Mouse (Mus musculus) neural tube, embryonic 11.5 days (tissue): ENCODE results near the gene Slc22a23. TPM values are rescaled to one million over a fixed set of nuclear protein-coding genes. Genes with fewer than 3 reads are reported as not detected.
A peak's percentile ranks its signal among the peaks of the same experiment; 100 is the strongest.

Experiments
- ATAC-seq: fragments of 200-750 bp; cut with Nextera tagmentation; 2 replicates; pipeline ENCODE4 v1.8.0; 2017; ENCODE audit warnings: moderate number of reproducible peaks, mild to moderate bottlenecking, moderate TSS enrichment, moderate library complexity; ENCODE audit not compliant: insufficient read depth, low FRiP score, low TSS enrichment
- DNase-seq: peaks from one replicate; pipeline ENCODE4 v3.0.0-alpha.2; 2015; ENCODE audit warnings: low spot score
- H3K27ac ChIP-seq: fragments of 300-500 bp; sonication (generic); 2 replicates; pipeline ENCODE4 v1.5.1; 2014; ENCODE audit warnings: low read depth, mild to moderate bottlenecking, low read length
- H3K27me3 ChIP-seq: fragments of 300-500 bp; sonication (generic); 2 replicates; pipeline ENCODE4 v1.6.1; 2014; ENCODE audit warnings: mild to moderate bottlenecking, low read length, mixed read lengths; ENCODE audit not compliant: control insufficient read depth, insufficient read depth
- H3K36me3 ChIP-seq: fragments of 300-500 bp; sonication (generic); 2 replicates; pipeline ENCODE4 v1.6.1; 2014; ENCODE audit warnings: mild to moderate bottlenecking, low read length, moderate library complexity, mixed read lengths; ENCODE audit not compliant: control insufficient read depth, insufficient read depth
- H3K4me1 ChIP-seq: fragments of 300-500 bp; sonication (generic); 2 replicates; pipeline ENCODE4 v1.6.1; 2014; ENCODE audit warnings: low read length, mixed read lengths; ENCODE audit not compliant: control insufficient read depth, insufficient read depth
- H3K4me2 ChIP-seq: fragments of 300-500 bp; sonication (generic); 2 replicates; pipeline ENCODE4 v1.6.1; 2014; ENCODE audit warnings: low read depth, mild to moderate bottlenecking, moderate library complexity
- H3K4me3 ChIP-seq: fragments of 300-500 bp; sonication (generic); 2 replicates; pipeline ENCODE4 v1.5.1; 2014; ENCODE audit warnings: low read depth, low read length
- H3K9ac ChIP-seq: fragments of 300-500 bp; sonication (generic); 2 replicates; pipeline ENCODE4 v1.6.1; 2014; ENCODE audit warnings: mild to moderate bottlenecking, low read length
- H3K9me3 ChIP-seq: fragments of 300-500 bp; sonication (generic); 2 replicates; pipeline ENCODE4 v1.6.1; 2016; ENCODE audit warnings: low read length; ENCODE audit not compliant: control insufficient read depth
- WGBS: fragments of 180-500 bp; shearing (Covaris S2); extraction: QIAGEN DNeasy Blood & Tissue Kit; methylation state at CpG from one replicate; pipeline ENCODE4 v1.1.7; 2014; 5-methylcytosine and 5-hydroxymethylcytosine counted together
- polyA plus RNA-seq: library from polyadenylated mRNA; unstranded; fragments of >200 nt; fragmentation: Nextera tagmentation; extraction: Ambion mirVana; gene quantifications from 2 replicates; pipeline ENCODE4 v1.2.1, GENCODE M21; 2014

The Slc22a23 gene
- polyA plus RNA-seq, 1 experiment from 2014 or later, result 13.3 TPM

DNA sequence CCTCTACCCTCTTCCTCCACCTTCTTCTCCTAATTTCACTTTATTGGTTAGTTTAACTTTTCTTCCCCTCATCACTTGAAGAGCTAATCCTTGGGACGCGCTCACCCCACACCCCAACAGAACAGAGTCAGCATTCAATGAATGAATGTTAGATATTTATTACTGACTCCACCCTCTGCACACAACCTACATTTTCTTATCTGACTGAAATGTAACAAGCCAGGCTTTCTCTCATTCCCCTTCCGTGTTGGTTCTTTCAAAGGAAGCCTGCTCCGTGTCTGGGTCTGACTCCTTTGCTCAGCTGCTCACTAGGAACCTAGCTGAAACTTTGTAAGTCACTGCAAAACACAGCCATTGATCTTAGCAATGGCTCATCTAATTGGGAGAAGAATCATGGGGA, 1.8 kb upstream of the Slc22a23 start:
- ATAC-seq, result no peak
- H3K4me1 ChIP-seq, result peaks cover 10% of the 10 kb centered on the region

DNA sequence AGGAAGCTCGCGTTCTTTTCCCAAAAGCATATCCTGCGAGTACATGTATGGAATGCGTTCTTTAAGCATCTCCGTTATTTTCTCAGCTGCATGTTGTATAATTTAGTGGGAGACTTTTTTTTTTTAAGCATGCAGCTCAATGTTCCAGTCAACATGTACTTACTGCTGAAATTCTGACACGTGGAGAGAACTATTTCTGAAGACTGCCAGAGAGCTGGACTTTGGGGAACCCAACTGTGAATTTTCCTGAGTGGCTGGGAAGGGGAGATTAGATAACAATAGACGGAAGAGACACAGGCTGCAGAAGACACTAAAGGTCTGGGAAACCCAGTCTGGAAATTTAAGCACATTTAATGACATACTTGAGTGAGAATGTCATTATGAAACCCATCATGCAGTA, 1.3 kb upstream of the Slc22a23 start:
- DNase-seq (no peak), ATAC-seq (no peak)
- no peak overlapping the region for H3K9ac ChIP-seq
- no peaks in the 10 kb centered on the region for H3K36me3 ChIP-seq
- H3K27me3 ChIP-seq, result no peaks in the 10 kb centered on the region
- 56% methylated on average over 7 of the region's 7 CpGs for WGBS
- no peak overlapping the region; the same call in 1 of the 2 replicates for H3K4me2 ChIP-seq
- H3K27ac ChIP-seq, result no peak overlapping the region
- no peak overlapping the region for H3K4me3 ChIP-seq
- peaks cover 10% of the 10 kb centered on the region for H3K4me1 ChIP-seq
- H3K9me3 ChIP-seq, result no peaks in the 10 kb centered on the region

More for the DNA sequence above, 1.8 kb upstream of the Slc22a23 start:
- WGBS, result 71% methylated on average over 4 of the region's 4 CpGs
- Histone ChIP-seq H3K27me3 (no peaks in the 10 kb centered on the region), H3K27ac (no peak overlapping the region), H3K4me3 (no peak overlapping the region), H3K9me3 (no peaks in the 10 kb centered on the region), H3K9ac (no peak overlapping the region), H3K36me3 (no peaks in the 10 kb centered on the region), H3K4me2 (no peak overlapping the region)
- DNase-seq, result no peak

DNA sequence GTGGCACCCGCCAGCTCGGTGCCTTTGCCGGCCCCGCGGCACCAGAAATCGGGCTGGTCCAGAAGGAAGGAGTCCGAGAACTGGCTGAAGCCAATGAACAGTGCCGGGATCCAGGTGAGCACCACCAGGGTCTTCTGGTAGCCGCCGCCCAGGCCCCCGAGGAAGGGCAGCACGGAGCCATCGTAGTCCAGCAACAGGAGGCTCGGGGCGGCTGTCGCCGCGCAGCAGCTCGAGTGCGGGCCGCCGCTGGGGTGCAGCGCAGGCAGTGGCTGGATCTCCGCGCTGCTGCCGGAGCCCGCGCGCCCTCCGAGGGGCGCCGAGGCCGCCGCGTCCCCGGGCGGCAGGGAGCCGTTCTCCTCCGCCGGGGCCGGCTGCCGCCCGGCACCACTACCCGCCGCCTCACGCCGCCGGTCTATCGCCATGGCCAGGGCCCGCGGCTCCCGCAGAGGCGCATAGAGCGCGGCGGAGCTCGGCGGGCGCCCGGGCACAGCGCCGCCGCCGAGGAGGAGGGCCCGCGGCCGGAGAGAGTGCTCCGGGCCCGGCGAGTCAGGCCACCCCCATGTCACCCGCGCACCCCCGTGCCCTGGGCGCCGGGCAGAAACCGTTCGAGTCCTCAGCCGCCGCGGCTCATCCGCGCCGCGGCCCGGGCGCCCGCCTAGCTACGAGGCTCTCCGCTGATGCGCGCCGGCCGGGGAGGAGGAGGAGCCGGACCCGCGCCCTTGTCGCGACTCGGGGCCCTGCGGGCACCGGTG, 430 bp downstream of the Slc22a23 start:
- ATAC-seq (peak; percentile 52), DNase-seq (peak; percentile 64)
- H3K9me3 ChIP-seq, result no peaks in the 10 kb centered on the region
- WGBS, result under 1% methylated on average over 77 of the region's 101 CpGs
- peak overlapping the region; percentile 89 for H3K9ac ChIP-seq
- H3K27me3 ChIP-seq, result no peaks in the 10 kb centered on the region
- peak overlapping the region; percentile 60 for H3K27ac ChIP-seq
- peak overlapping the region; percentile 92 for H3K4me3 ChIP-seq
- no peaks in the 10 kb centered on the region for H3K36me3 ChIP-seq
- peaks cover 10% of the 10 kb centered on the region for H3K4me1 ChIP-seq
- peak overlapping the region; percentile 94 for H3K4me2 ChIP-seq

DNA sequence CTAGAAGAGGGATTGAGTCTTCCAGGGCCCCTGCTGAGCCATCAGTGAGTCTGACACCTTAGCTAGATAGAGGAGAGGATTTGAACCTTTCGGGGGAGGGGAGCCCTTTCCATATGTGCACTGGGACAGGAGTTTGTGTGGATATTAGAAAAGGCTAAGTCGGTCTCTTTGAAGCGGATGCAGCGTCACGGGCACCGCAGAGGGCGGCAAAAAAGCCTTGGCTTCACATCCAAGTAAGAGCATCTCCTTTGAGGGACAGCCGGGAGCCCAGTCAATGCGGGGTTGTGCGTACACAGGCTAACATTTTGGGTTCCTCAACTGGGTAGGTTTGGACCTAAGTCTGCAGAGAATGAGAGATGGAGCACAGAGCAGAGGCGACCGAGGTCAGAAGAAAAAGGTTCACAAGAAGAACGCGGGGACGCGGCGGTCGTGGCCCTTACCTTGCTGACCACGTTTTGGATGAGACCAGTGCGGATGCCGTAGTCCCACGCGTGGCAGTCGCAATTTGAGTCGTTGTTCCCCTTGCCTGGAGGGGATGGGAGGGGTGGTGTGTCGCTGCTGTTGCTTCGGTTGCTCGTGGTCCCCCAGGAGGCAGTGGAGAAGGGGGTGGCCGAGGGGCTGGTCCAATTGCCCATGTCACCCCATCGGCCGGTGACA, 1.1 kb downstream of the Slc22a23 start:
- ATAC-seq, result peak; percentile 8; the same call in 1 of the 2 replicates
- H3K4me3 ChIP-seq, result peak overlapping the region; percentile 92
- H3K4me2 ChIP-seq, result peak overlapping the region; percentile 94
- H3K27ac ChIP-seq, result no peak overlapping the region; the same call in 1 of the 2 replicates
- no peaks in the 10 kb centered on the region for H3K27me3 ChIP-seq
- 1% methylated on average over 31 of the region's 31 CpGs for WGBS
- H3K4me1 ChIP-seq, result peaks cover 10% of the 10 kb centered on the region
- H3K9me3 ChIP-seq, result no peaks in the 10 kb centered on the region
- peak overlapping the region; percentile 89 for H3K9ac ChIP-seq
- no peaks in the 10 kb centered on the region for H3K36me3 ChIP-seq
- peak; percentile 45 for DNase-seq

DNA sequence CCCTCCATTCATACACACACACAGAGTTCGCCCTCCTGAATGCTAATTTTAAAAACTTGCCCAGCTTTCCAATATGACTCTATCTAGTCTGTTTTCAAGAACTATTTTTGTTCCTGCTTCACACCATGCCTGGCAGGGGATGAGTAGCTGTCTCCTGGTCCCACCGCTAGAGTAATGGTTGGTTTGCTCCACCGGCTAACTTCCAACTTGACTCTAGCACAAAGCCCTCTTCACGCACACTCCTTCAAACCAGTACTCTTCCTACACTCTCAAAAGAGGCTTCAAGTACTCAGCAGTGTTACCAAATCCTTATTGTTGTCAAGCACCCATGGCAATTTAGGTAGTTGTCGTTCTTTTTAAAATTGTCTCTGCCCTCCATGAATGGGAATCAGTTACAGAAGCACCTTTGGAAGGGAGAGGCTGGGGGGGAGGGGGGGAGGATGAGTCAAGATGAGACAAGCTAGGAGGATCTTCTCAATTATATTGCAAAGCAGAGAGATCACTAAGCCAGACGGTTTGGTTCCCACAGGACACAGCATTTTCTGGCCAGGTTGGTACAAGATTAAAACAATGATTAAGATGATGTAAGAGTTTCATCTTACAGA, 2.6 kb downstream of the Slc22a23 start:
- H3K4me1 ChIP-seq, result peaks cover 10% of the 10 kb centered on the region
- H3K9ac ChIP-seq, result no peak overlapping the region; the same call in 1 of the 2 replicates
- DNase-seq, result no peak
- no peaks in the 10 kb centered on the region for H3K9me3 ChIP-seq
- 63% methylated on average over 6 of the region's 6 CpGs for WGBS
- no peak for ATAC-seq
- H3K27ac ChIP-seq, result no peak overlapping the region
- H3K36me3 ChIP-seq, result no peaks in the 10 kb centered on the region
- peak overlapping the region; percentile 94 for H3K4me2 ChIP-seq
- peak overlapping the region; percentile 92 for H3K4me3 ChIP-seq
- no peaks in the 10 kb centered on the region for H3K27me3 ChIP-seq

DNA sequence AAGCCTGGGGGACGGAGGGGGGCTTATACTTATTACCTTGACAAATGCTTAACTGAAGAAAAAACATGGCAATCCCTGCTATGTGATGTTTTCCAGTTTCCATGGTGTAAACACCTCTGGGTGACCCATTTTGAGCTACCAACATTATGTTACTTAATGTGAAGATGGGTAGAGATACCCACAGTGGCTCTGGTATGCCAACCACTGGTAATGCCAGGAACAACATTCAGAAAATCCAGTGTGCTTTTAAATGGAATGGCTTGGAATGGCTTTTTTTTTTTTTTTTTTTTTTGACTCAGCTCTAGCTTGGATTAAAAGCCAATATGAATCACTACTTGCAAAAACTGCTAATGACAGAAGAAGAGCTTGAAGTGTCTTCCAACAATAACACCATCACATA, 8.1 kb downstream of the Slc22a23 start:
- WGBS, result 97% methylated on average over 1 of the region's 1 CpGs
- no peak for ATAC-seq
- no peaks in the 10 kb centered on the region for H3K36me3 ChIP-seq

DNA sequence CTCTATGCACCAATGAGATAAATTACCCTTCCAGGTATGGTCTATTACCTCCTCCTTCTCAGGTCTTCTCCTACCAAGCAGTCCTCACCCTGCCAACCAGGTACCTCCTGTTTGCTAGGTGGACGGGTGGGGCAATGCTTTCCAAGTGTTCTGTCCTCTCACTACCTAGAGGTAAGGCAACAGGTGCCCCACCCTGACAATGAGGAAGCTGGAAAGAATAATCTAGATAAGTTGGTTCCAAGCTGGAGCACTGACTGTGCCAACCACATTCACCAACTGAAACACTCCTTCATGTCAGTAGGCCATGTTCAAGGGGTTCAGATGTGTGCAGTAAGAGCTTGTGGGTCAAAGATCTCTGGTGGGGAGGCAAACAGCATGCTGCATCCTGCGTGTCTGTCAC, 10.1 kb downstream of the Slc22a23 start:
- Histone ChIP-seq H3K4me3 (no peak overlapping the region), H3K27ac (no peak overlapping the region), H3K4me1 (no peaks in the 10 kb centered on the region), H3K9me3 (no peaks in the 10 kb centered on the region), H3K9ac (no peak overlapping the region), H3K27me3 (no peaks in the 10 kb centered on the region), H3K4me2 (no peak overlapping the region), H3K36me3 (no peaks in the 10 kb centered on the region)
- 94% methylated on average over 2 of the region's 2 CpGs for WGBS
- no peak for ATAC-seq
- no peak for DNase-seq

More for the DNA sequence above, 8.1 kb downstream of the Slc22a23 start:
- H3K27ac ChIP-seq, result no peak overlapping the region
- H3K27me3 ChIP-seq, result no peaks in the 10 kb centered on the region
- H3K4me3 ChIP-seq, result no peak overlapping the region
- no peak for DNase-seq
- no peaks in the 10 kb centered on the region for H3K9me3 ChIP-seq
- H3K9ac ChIP-seq, result no peak overlapping the region
- H3K4me1 ChIP-seq, result no peaks in the 10 kb centered on the region
- H3K4me2 ChIP-seq, result no peak overlapping the region

DNA sequence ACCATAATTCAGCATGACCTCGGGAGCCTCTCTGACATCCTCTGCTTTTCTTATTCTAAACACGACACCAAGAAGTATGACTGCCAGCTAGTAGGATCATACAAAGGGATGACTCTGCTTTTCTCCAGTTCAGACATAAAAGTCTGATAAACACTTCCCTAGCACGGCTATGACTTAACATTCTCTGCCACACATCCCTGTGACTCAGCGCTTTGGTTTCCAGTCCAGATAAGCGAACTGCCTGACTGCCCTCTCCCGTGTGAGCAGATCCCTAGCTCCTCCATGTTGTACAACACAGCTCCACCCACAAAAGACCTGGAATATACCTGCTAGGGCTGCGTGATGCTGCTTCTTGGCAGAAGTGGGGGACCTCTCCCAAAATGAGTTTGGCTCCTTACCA, 12.2 kb downstream of the Slc22a23 start:
- no peak for ATAC-seq
- Histone ChIP-seq H3K27ac (no peak overlapping the region), H3K9ac (no peak overlapping the region), H3K4me2 (no peak overlapping the region), H3K4me3 (no peak overlapping the region), H3K9me3 (no peaks in the 10 kb centered on the region), H3K36me3 (no peaks in the 10 kb centered on the region), H3K4me1 (no peaks in the 10 kb centered on the region), H3K27me3 (no peaks in the 10 kb centered on the region)
- 62% methylated on average over 7 of the region's 7 CpGs for WGBS
- DNase-seq, result no peak
